Mouse (Mus musculus): ENCODE data around the gene Tmem210.
A peak's percentile ranks its signal among the peaks of the same experiment; 100 is the strongest.

Gene Tmem210

GRCm38 (mm10) chr2:25297093-25297492 is 9.1 kb downstream of the Tmem210 start:
- DNase-seq, result no peak

DNA sequence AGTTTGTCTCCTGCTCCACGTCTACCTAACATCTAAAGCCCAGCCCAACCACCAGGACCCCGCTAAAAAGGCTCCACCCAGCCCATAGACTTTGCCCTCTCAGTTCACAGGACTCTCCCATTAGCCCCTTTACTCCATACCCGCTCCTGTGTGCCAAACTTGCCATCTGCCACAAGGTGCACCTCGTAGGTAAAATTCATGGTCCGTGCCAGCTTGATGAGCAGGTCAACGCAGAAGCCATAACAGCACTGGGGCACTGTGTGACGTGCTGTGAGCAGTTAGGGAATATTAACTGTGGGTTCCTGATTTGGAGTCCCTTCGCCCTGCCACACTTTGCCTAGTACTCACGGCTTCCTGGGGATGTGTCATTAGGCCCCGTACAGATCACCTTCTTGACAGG is 10.1 kb downstream of the Tmem210 start:
- DNase-seq, result no peak

DNA sequence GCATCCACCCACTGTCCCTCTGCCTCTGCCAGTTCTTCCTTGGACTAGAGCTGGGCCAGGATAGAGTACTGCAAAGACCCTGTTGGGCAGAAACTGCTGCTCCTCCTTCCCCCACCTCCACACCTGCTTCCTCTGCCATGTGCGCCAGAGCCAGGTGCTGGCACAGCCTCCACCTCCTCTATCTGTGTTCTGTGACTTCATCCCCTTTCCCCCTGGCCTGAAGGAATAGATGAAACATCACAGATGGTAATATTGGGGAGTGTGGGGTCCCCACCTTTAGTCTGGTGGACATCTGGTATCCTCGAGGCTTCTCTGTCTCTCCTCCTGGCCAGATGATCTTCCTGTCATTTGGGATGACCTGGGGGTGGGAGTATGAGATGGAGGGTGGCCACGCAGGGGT is 15.5 kb downstream of the Tmem210 start:
- no peak for DNase-seq

DNA sequence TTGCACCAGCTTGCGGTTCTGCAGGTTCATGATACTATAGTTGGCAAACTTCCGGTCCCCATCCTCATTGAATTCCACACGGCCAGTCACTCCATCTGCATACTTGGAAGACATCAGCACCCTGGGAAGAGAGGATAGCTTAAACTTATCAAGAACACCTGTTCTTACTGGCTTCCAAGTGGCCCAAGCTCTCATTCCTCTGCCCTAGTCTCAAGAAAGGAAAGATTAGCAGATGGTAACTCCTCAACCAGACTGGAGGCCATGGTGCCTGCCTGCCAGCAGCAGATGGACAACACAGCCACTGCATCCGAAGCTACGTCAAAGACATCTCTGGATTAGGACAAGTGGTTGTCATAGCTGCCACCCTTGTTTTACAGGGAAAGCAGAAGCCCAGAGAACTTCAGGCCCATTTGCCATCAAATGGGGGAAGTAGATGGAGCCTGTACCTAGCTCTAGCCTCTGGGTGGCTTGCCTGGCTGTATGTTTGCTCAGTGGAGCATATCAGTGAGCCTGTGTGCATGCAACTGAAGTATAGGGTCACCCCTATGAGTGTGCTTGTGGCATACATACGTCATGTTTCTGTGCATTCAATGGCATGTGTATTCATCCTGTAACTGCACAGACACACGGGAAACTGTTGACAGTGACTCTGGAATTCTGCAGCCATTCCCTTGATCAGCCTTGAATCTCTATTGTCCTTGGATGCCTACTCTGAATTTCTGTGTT is 16.1 kb downstream of the Tmem210 start:
- no peak for DNase-seq

- peak; percentile 28 to 49 for DNase-seq
Measured at GRCm38 (mm10) chr2:25304657-25305541, 17.0 kb downstream of the Tmem210 start.

- DNase-seq, result no peak
Measured at GRCm38 (mm10) chr2:25305587-25306359, 17.8 kb downstream of the Tmem210 start.

- no peak for DNase-seq
Measured at GRCm38 (mm10) chr2:25310180-25310579, 22.2 kb downstream of the Tmem210 start.

DNA sequence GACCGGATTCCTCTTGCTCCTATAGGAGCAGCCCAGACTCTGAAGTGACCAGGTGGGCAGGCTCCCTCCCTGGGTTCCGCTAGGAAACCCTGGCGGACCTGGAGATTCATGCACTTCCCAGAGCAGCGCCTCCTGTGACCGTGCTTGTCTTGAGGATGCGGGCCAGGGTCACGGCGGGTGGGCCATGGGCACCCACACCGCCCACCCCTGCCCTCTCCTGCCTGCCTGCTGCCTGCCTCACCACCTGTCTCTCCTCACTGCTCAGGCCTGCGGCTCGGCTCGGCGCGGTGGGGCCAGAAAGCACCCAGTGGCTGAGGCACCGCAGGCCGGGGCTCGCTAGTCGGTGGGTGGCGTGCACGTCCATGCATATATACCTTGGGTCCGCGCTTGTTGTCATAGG is 23.0 kb downstream of the Tmem210 start:
- no peak for DNase-seq

DNA sequence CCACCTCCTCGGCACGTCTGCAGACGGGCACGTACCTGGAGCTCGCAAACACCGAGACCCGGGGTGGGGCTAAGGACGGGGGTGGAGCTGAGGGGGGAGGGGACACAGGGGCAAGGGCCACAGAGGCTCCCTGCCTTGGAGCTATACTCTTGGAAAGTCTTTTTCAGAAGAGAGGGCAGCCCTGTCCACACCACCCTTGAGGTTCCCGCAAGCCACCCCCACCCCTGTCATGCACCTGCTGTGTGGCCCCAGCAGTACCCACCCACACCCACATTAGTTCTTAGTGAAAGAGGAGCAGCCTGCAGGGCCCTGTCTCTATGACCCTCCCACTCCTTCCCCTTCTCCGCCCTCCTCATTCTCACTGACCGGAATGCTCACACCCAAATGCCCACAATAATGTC is 23.5 kb downstream of the Tmem210 start:
- no peak for DNase-seq

GRCm38 (mm10) chr2:25318119-25318966 is 30.4 kb downstream of the Tmem210 start:
- no peak for DNase-seq

- peak; percentile 66 to 68 for DNase-seq
Measured at GRCm38 (mm10) chr2:25318971-25319773, 31.2 kb downstream of the Tmem210 start, which contains the start of gene Grin1. Grin1 (minus strand) TSS chr2:25319187.

DNA sequence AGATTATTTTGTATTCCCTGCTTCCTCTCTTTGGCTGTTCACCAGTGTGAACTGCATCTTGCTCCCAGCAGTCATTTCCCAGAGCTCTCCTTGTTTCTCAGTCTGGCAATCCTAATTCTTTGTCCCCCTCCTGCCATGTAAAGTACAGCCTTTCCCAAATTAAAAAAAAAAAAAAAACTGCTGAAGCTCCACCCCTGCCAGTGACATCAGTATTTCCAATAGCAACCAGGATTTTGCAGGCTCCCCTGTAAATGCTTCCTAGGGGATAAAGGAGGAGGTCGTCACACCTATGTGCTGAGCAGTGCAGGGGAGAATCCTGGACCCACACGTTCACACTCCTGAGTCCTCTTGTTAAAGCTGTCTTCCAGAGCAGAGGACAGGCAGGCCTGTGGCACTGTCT is 32.1 kb downstream of the Tmem210 start:
- DNase-seq, result no peak

GRCm38 (mm10) chr2:25326036-25326435 is 38.1 kb downstream of the Tmem210 start:
- DNase-seq, result no peak

DNA sequence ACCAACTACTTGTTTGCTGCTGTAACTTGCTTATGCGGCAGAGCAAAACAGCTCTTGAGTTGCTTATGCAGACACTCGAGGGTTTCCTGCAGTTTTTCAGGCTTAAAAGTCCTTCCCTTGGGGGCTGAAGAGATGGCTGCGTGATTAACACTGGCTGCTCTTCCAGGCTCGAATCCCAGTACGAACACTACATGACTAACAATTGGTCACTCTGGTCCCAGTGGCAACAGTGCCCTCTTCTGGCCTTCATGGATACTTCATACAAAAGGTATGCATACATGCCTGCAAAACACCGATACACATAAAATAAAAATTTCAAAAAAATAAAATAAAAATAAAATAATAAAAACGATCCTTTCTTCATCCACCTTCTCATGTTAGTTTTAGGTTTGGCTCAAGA is 40.5 kb downstream of the Tmem210 start:
- peak in 1 of 2 experiments; percentile 28 for DNase-seq

DNA sequence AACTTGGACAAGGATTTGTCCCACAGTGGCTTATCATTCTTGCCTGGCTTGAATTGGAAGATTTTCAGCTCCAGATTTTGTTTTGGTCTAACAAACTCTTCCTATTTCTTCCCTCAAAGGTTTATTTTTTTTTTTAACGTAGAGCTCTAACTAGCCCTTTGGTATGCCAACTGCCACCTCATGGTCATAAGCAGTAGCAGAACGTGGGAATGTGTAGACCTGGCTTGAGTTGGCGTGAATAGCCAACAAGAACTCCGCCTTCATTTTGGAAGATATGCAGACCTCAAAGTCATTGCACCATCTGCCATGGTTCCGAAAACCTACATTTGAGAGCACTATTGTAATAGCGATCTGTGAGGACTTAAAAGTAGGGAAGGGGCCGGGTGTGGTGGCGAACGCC is 43.5 kb downstream of the Tmem210 start:
- no peak for DNase-seq

DNA sequence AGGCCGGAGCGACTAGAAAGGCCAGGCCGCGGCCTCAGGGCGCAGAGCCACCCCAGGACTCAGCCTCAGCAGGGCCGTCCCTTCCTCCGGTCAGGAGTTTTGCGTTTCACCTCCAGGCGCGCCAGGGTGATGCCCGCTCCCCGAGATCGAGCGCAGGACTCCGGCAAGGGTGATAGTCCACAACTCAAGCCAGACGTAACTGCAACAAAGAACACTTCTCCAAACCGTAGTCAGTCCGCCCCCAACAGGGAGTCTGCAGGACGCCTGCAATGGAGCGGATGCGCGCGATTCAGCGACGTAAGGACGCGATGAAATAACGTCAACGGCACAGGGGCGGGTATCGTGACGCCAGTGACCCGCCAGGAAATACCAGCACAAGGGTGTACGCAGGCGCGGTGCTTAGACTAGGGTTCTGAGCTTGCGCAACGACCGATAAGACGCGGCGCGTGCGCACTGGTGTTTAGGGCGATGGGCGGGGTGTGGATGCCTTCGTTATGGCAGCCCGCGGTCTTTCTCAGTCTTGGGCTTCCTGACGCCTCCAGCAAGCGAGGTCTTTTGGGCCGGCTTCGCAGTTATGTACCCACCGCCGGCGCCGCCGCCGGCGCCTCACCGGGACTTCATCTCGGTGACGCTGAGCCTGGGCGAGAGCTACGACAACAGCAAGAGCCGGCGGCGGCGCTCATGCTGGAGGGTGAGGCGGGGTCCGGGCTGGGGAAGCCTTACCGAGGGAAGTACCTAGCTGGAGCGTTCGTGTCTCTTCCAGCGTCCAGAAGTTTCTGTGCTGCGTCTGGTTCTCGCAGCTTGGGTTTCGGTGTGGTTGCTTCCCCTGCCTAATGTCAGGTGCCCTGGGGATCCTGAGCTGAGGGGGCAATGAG is 44.6 kb downstream of the Tmem210 start, which contains the start of gene Man1b1:
Gene Man1b1 (plus strand): TSS at position 53 of the 875 bp plus-strand sequence.
- DNase-seq, result peak; percentile 99

GRCm38 (mm10) chr2:25333569-25333968 is 45.6 kb downstream of the Tmem210 start:
- DNase-seq, result no peak

DNA sequence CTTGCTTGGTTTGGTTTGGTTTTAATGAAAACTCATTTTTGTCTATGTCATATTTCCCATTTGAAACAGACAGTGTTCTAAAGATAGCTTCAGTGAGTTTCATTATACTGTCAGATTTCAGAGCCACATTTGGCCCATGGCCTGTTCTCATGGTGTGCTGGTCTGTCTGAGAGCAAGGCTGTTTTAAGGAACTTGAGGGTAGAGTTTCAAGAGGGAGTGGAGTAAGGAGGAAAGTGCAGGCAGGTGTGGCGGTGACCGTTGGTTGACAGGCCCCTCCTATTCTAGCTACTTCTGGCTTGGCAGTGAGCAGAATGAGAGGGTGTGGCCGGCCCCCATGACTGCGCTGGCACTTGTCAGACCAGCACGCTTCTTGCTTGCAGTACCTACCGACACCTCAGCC is 50.4 kb downstream of the Tmem210 start:
- no peak for DNase-seq

Data from lung, postnatal 4 days (tissue).